Mouse (Mus musculus) heart, embryonic 14.5 days (tissue): Measurements from ENCODE around the gene Smagp. TPM values are rescaled to one million over a fixed set of nuclear protein-coding genes. Genes with fewer than 3 reads are reported as not detected.
A peak's percentile ranks its signal among the peaks of the same experiment; 100 is the strongest.
"Not testable (repeated sequence)": the region's sequence is repeated elsewhere in the genome, so short reads cannot be mapped to it uniquely, and the experiment has no call there.

ENCODE experiments used
- ATAC-seq: fragments of 200-750 bp; cut with Nextera tagmentation; 2 replicates; pipeline ENCODE4 v1.8.0; 2017; ENCODE audit warnings: low read depth, moderate TSS enrichment; ENCODE audit not compliant: insufficient number of reproducible peaks, insufficient read depth, low FRiP score
- H3K27ac ChIP-seq, 2 experiments: fragments of 200-500 bp in 1 of 2; fragments of 300-500 bp in 1 of 2; sonication (generic) in 1 of 2; replicated peaks in 1 of 2; 2 replicates each; pipeline ENCODE4 v1.5.1; 2012 to 2014; ENCODE audit warnings: low read depth in 2 of 2, low read length in 2 of 2, control low read depth in 1 of 2, mild to moderate bottlenecking in 1 of 2, mixed read lengths in 1 of 2; ENCODE audit not compliant: control insufficient read depth in 1 of 2, insufficient read depth in 1 of 2
- H3K27me3 ChIP-seq: fragments of 300-500 bp; sonication (generic); 2 replicates; pipeline ENCODE4 v1.6.1; 2014; ENCODE audit warnings: mild to moderate bottlenecking, low read length, control low read depth; ENCODE audit not compliant: control insufficient read depth, insufficient read depth
- H3K36me3 ChIP-seq: fragments of 300-500 bp; sonication (generic); 2 replicates; pipeline ENCODE4 v1.6.1; 2014; ENCODE audit warnings: mild to moderate bottlenecking, control low read depth, low read length, mixed read lengths; ENCODE audit not compliant: control insufficient read depth, insufficient read depth
- H3K4me1 ChIP-seq, 2 experiments: fragments of 200-500 bp in 1 of 2; fragments of 300-500 bp in 1 of 2; sonication (generic) in 1 of 2; 2 replicates each; pipeline ENCODE4 v1.6.1; 2012 to 2014; ENCODE audit warnings: low read length in 2 of 2, control low read depth in 1 of 2, mixed read lengths in 1 of 2; ENCODE audit not compliant: control insufficient read depth in 2 of 2, insufficient read depth in 2 of 2
- H3K4me2 ChIP-seq: fragments of 300-500 bp; sonication (generic); 2 replicates; pipeline ENCODE4 v1.6.1; 2014; ENCODE audit warnings: mild to moderate bottlenecking, low read length
- H3K4me3 ChIP-seq, 2 experiments: fragments of 200-500 bp in 1 of 2; fragments of 300-500 bp in 1 of 2; sonication (generic) in 1 of 2; 2 replicates each; pipeline ENCODE4 v1.5.1; 2012 to 2014; ENCODE audit warnings: low read length in 2 of 2, mild to moderate bottlenecking in 2 of 2, control low read depth in 1 of 2, low read depth in 1 of 2, moderate library complexity in 1 of 2; ENCODE audit not compliant: control insufficient read depth in 1 of 2, insufficient read depth in 1 of 2
- H3K9ac ChIP-seq: fragments of 300-500 bp; sonication (generic); 2 replicates; pipeline ENCODE4 v1.6.1; 2014; ENCODE audit warnings: mild to moderate bottlenecking, low read length
- H3K9me3 ChIP-seq: fragments of 300-500 bp; sonication (generic); 2 replicates; pipeline ENCODE4 v1.6.1; 2016; ENCODE audit warnings: low read length, control low read depth; ENCODE audit not compliant: control insufficient read depth
- WGBS: fragments of 180-500 bp; shearing (Covaris S2); extraction: QIAGEN DNeasy Blood & Tissue Kit; methylation state at CpG from one replicate; pipeline ENCODE4 v1.1.7; 2014; 5-methylcytosine and 5-hydroxymethylcytosine counted together
- polyA plus RNA-seq: library from polyadenylated mRNA; unstranded; fragments of >200 nt; fragmentation: Nextera tagmentation; extraction: Ambion mirVana; gene quantifications from 2 replicates; pipeline ENCODE4 v1.2.1, GENCODE M21; 2014

Smagp gene
- polyA plus RNA-seq, 1 experiment from 2014 or later: 18.7 TPM

GRCm38 (mm10) chr15:100615825-100616220 is 20.9 kb downstream of the Smagp start:
- no peaks in the 10 kb centered on the region for H3K27me3 ChIP-seq
- H3K9me3 ChIP-seq: no peaks in the 10 kb centered on the region
- H3K4me1 ChIP-seq: peaks cover 8 to 16% of the 10 kb centered on the region in 2 experiments
- 0% methylated on average over 26 of the region's 43 CpGs for WGBS
- peak overlapping the region; percentile 97 for H3K9ac ChIP-seq
- peak overlapping the region; percentile 59 to 95 for H3K4me3 ChIP-seq
- peak overlapping the region; percentile 66 to 99 for H3K27ac ChIP-seq
- peak overlapping the region; percentile 73 for H3K4me2 ChIP-seq
- peak; percentile 84 for ATAC-seq
- peaks cover 39% of the 10 kb centered on the region for H3K36me3 ChIP-seq

DNA sequence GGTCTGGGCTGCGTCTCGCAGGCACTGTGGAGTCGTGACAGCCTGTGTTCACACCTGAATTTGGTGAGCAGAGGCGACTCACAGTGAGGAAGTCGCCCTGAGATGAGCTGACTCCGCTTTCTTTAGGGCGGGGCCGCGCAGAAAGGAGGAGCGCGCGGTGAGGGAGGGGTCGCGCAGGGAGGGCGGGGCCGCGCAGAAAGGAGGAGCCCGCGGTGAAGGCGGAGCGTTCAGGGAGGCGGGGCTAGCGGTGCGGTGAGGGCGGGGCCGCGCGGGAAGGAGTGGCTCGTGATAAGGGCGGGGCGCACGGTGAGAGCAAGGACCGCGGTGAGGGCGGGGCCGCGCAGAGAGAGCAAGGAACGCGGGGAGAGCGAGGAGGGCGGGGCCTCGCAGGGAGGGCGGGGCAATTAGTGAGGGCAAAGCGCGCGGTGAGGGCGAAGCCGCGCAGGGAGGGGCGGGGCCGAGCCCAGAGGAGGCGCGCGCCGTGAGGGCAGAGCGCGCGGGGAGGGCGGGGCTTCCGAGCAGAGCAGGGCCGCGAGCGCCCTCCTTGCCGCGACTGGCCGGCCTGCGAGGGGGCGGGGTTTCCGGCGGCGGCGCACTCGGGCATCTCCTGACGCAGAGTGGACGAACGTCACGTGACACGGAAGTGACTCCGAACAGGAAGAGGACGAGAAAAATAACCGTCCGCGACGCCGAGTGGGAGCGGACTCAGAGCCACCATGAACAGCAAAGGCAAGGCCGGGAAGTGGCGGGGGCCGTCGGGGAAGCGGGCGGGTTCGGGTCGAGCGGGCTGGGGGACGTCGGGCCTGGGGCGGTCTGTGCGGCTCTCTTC is 21.5 kb downstream of the Smagp start, which contains the start of gene Dazap2:
Gene Dazap2, plus strand, starts transcription at position 354 of the 829 bp plus-strand sequence.
- peak; percentile 89 for ATAC-seq
- peak within 1 kb of the TSS; percentile 59 to 95 for H3K4me3 ChIP-seq
- H3K27me3 ChIP-seq: no peaks in the 10 kb centered on the region
- under 1% methylated on average over 92 of the region's 99 CpGs for WGBS
- H3K9ac ChIP-seq: peak within 1 kb of the TSS; percentile 97
- H3K4me1 ChIP-seq: peaks cover 8 to 16% of the 10 kb centered on the region in 2 experiments
- peak within 1 kb of the TSS; percentile 78 for H3K4me2 ChIP-seq
- H3K27ac ChIP-seq: peak within 1 kb of the TSS; percentile 82 to 99
- no peaks in the 10 kb centered on the region for H3K9me3 ChIP-seq
- peaks cover 33% of the 10 kb centered on the region for H3K36me3 ChIP-seq

DNA sequence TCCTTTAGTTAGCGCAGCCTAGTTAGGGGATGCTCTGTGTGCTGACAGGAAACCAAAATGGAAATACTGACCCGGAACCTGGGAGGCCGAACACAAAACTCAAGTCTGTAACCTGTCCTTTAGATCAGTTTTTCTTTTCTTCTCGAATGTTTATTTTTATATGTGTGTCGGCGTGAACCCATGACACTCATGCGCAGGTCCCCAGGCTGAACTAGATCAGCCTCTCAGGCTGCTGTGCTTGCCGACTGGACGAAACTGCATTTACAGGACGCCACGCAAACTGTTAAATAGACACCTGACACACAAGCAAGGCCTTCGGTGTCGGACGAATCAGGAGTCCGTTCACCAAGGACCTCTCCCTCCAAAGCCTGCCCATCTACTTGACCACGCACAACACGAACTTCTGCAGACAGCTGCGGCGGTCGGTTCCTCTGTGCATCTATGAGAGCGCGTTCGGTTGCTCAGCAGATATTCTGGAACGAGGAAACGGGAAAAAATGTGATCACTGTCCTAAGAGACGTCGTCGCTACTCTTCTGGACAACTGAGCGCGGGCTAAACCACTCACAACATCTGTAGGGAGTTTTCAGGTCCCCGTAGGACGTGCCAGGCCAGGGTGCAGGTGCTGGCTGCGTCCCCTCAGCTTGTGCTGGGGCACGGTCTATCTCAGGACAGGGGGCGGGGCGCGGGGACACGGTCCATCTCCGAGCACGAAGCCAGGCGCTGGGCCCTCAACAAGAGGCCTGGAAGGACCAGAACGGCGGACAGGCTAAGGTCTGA is 22.3 kb downstream of the Smagp start:
- WGBS: 13% methylated on average over 43 of the region's 43 CpGs
- peak overlapping the region; percentile 59 to 95 for H3K4me3 ChIP-seq
- H3K27me3 ChIP-seq: no peaks in the 10 kb centered on the region
- H3K36me3 ChIP-seq: peaks cover 25% of the 10 kb centered on the region
- H3K27ac ChIP-seq: peak overlapping the region; percentile 82 to 99
- no peaks in the 10 kb centered on the region for H3K9me3 ChIP-seq
- no peak; the same call in 1 of the 2 replicates for ATAC-seq
- peak overlapping the region; percentile 78 for H3K4me2 ChIP-seq
- peaks cover 8 to 16% of the 10 kb centered on the region in 2 experiments for H3K4me1 ChIP-seq
- H3K9ac ChIP-seq: peak overlapping the region; percentile 79

- ATAC-seq: no peak
- peak overlapping the region; percentile 39; the same call in 1 of the 2 replicates for H3K9ac ChIP-seq
- H3K27ac ChIP-seq: no peak overlapping the region
- H3K4me2 ChIP-seq: peak overlapping the region; percentile 78
- H3K4me3 ChIP-seq: peak overlapping the region; percentile 11 to 14; a peak in 3 of 4 replicates
- H3K4me1 ChIP-seq: peaks cover 8 to 16% of the 10 kb centered on the region in 2 experiments
- WGBS: 7% methylated on average over 16 of the region's 16 CpGs
- H3K36me3 ChIP-seq: peaks cover 17% of the 10 kb centered on the region
- H3K27me3 ChIP-seq: no peaks in the 10 kb centered on the region
- H3K9me3 ChIP-seq: no peaks in the 10 kb centered on the region
Measured at GRCm38 (mm10) chr15:100613584-100613983, 23.2 kb downstream of the Smagp start.

GRCm38 (mm10) chr15:100612432-100612831 is 24.3 kb downstream of the Smagp start:
- Histone ChIP-seq H3K4me1 (peaks cover 8 to 16% of the 10 kb centered on the region in 2 experiments), H3K36me3 (peaks cover 5% of the 10 kb centered on the region), H3K9me3 (no peaks in the 10 kb centered on the region), H3K4me3 (no peak overlapping the region), H3K4me2 (no peak overlapping the region), H3K9ac (no peak overlapping the region), H3K27me3 (no peaks in the 10 kb centered on the region), H3K27ac (no peak overlapping the region)
- 70% methylated on average over 2 of the region's 2 CpGs for WGBS
- ATAC-seq: no peak

DNA sequence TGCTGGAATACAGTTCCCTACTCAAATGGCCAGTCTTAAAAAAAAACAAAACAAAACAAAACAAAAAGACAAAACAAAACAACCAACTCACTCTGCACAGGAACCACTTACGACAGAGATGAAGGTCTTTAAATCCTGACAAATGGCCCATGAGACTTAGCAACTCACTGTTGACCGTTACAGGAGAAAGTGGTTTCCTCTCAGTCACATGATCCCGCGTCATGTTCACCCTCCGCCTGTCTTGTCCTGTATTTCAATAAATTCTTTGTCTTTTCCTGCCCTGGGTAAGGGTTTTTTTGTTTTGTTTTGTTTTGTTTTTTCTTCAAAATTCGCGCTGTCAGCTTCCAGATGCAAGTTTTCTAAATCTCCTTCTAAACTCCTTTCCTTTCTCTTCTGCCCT is 24.8 kb downstream of the Smagp start:
- 76% methylated on average over 7 of the region's 7 CpGs for WGBS
- no peak for ATAC-seq

GRCm38 (mm10) chr15:100606677-100607076 is 30.1 kb downstream of the Smagp start:
- not testable (repeated sequence) for ATAC-seq, H3K27me3 ChIP-seq, H3K4me3 ChIP-seq, H3K4me2 ChIP-seq, H3K27ac ChIP-seq, H3K36me3 ChIP-seq, H3K9ac ChIP-seq, H3K4me1 ChIP-seq, H3K9me3 ChIP-seq
- WGBS: 89% methylated on average over 8 of the region's 8 CpGs

More for the DNA sequence above, 24.8 kb downstream of the Smagp start:
- H3K4me1 ChIP-seq: peaks cover 8 to 16% of the 10 kb centered on the region in 2 experiments
- no peak overlapping the region for H3K27ac ChIP-seq
- H3K27me3 ChIP-seq: no peaks in the 10 kb centered on the region
- H3K4me3 ChIP-seq: no peak overlapping the region
- H3K36me3 ChIP-seq: 0 out of 2 replicates have a peak, but pooled peaks cover under 1% of the 10 kb centered on the region
- H3K4me2 ChIP-seq: no peak overlapping the region
- no peak overlapping the region for H3K9ac ChIP-seq
- H3K9me3 ChIP-seq: no peaks in the 10 kb centered on the region
